Mouse (Mus musculus): Measurements from ENCODE around the gene Fgf5. TPM values are rescaled to one million over a fixed set of nuclear protein-coding genes. Genes with fewer than 3 reads are reported as not detected.

The Fgf5 gene
- polyA plus RNA-seq, 1 experiment from 2014 or later = not detected

DNA sequence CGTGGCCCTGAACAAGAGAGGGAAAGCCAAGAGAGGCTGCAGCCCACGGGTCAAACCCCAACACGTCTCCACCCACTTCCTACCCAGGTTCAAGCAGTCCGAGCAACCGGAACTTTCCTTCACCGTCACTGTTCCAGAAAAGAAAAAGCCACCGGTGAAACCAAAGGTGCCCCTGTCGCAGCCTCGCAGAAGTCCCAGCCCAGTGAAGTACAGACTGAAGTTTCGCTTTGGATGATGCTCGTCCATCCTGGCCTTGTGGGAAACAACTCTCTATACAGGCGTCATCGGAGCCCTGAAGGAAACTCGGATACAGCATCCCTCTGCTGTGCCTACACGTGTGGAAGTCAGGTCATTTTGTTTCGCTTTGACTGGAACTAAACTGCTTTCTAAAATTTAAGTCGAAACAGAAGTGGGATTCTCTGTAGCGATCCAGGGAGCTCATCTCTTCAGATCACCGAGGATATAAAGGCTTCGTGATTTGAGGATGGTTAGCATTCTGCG lies 21.4 kb downstream of the Fgf5 start:
- Histone ChIP-seq H3K79me2 (ENCODE audit: inconsistent target) (no peaks in the 10 kb centered on the region), H3K36me3 (ENCODE audit: inconsistent target) (no peaks in the 10 kb centered on the region), H3K4me3 (ENCODE audit: inconsistent target) (no peak overlapping the region), H3K27ac (no peak overlapping the region)
- WGBS (ENCODE audit: missing documents) = 77% methylated on average over 21 of the region's 21 CpGs

DNA sequence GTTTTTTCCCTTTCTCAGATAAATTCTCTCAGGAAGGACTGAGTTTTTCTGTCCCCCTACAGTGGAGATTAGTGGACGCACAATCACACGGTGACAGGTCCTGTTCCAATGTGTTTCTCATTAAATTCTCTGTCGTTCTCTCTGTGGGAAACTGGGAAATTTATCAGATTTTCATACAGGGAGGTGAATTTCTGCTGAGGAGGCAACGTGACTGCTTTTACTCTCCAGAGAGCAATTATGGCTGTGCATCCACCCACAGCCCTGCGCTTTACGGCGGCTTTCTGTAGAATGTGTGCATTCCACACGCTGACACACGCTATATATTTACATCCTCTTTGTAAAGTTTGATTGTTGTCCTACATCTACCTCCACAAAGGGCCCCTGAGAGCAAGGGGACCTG lies 28.0 kb downstream of the Fgf5 start:
- Histone ChIP-seq H3K36me3 (ENCODE audit: inconsistent target) (no peaks in the 10 kb centered on the region), H3K27ac (no peak overlapping the region), H3K79me2 (ENCODE audit: inconsistent target) (no peaks in the 10 kb centered on the region), H3K4me3 (ENCODE audit: inconsistent target) (no peak overlapping the region)
- 88% methylated on average over 9 of the region's 9 CpGs for WGBS (ENCODE audit: missing documents)

DNA sequence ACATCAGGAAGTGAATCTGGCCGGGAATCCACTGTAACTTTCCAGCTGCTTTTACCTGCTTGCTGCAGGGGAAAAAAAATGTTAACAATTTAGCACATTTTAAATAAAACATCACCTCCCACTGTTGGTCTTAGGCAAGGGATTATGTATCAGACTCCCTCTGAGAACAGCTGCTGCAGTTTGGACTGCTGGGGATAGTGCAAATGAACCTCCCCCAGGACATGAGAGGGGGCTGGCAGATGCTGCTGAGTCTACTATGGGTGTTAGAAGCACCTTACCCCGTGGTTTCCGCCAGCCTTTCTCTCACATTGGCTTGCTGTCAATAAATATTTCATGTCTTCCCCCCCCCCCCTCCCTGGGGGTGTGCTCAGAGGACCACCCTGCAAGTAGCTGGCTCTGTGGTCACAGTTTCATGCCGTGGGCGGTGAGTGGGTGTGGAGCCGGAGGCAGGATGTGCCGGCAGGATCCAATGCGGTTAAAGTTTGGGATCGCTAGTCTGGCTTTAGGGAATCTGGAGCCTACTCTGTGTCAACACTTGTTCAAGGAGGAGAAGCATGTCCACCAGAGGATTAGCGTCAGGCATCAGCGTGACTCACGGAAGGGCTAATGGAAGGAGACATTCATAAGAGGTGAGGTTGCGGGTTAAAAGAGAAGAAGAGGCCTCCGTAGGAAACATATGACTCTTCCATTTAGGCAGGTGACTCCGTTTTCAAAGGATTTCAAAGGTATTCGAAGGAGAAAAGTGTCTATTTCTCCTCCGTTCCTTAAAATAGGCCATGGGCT lies 29.9 kb downstream of the Fgf5 start:
- 47% methylated on average over 17 of the region's 17 CpGs for WGBS (ENCODE audit: missing documents)

DNA sequence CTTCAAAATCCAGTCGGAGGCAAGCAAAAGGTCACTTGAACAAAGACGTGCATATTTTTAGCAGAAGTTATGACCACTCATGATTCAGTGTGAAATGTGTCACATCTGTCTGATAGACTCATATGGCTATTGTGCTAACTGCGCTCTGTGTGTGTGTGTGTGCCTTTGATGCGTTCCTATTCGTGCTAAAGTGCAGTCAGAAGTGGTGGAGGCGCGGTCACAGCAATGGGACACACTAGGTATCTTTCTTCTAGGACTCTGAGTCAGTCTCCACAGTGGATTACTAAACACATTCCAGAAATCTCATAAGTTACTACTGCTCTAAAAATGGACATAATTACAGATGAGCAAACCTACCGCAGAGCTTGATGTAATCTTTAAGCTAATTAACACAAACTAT lies 36.7 kb downstream of the Fgf5 start:
- Histone ChIP-seq H3K4me3 (ENCODE audit: inconsistent target) (no peak overlapping the region), H3K27ac (no peak overlapping the region), H3K79me2 (ENCODE audit: inconsistent target) (no peaks in the 10 kb centered on the region), H3K36me3 (ENCODE audit: inconsistent target) (no peaks in the 10 kb centered on the region)
- WGBS (ENCODE audit: missing documents) = 91% methylated on average over 7 of the region's 8 CpGs

More for the DNA sequence above, 29.9 kb downstream of the Fgf5 start:
- no peaks in the 10 kb centered on the region for H3K36me3 ChIP-seq (ENCODE audit: inconsistent target)
- H3K27ac ChIP-seq = no peak overlapping the region
- no peaks in the 10 kb centered on the region for H3K79me2 ChIP-seq (ENCODE audit: inconsistent target)
- no peak overlapping the region for H3K4me3 ChIP-seq (ENCODE audit: inconsistent target)

DNA sequence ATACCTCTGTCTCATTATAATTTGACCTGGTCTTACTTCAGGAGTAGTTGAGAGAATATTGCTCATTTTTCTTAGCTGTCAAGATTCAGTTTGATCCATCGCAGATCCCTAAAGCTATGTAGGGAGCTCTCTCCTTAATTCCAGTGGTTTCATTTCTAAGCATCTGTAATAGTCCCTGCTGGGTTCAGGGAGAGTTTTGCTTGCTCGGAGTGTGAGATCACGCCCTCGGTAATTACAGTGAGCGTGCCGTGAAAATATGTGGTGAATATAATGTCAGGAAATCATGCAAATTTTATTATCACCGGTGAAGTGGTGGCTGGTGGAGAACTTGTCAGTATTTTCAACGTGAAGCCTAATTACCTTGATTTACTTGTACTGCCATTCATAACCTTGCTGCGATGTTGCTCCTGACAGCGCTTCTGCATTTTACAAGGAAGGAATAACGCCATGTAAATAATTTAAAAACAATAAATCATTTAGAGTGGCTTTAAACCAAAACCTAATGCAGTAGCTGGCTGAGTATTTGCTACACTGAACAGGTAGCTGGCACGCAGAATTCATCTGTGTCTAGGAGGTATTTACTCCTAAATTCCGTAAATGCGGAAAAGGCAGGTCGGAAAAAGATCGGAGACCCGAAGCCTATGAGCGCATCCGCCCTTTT lies 38.5 kb downstream of the Fgf5 start:
- 9% methylated on average over 19 of the region's 19 CpGs for WGBS (ENCODE audit: missing documents)
- no peak overlapping the region for H3K27ac ChIP-seq

DNA sequence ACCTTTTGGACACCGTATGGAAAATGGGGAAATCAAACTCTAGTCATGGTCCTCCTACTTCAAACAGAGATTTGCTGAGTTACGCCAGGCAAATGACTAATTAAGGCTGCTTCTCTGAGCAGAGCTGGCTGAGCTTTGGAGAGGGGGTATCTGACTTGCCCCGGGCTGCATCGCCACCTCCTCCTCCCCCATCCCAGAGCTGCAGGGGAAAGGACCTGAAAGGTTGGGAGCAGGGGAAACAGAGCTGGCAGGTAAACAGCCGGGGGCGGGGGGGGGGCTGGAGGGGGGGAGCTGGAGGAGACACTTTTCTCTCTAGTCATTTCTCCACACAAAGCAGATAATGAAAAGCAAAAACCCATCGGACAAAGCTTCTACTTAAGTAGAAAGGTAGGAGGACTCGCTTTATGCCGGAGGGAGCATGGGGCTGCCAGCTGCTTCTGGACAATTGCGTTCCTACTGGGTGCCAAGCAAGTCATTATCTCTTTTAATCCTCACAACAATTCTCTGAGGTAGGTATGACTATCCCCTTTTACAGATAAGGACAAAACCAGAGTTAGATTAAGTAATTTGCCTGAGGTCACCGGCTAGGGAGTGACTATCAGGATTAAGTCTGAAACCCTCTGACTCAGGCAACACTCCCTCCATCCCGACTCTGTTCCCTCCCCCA lies 39.2 kb downstream of the Fgf5 start:
- no peaks in the 10 kb centered on the region for H3K79me2 ChIP-seq (ENCODE audit: inconsistent target)
- no peak overlapping the region for H3K4me3 ChIP-seq (ENCODE audit: inconsistent target)
- H3K36me3 ChIP-seq (ENCODE audit: inconsistent target) = no peaks in the 10 kb centered on the region
- H3K27ac ChIP-seq = no peak overlapping the region
- 10% methylated on average over 12 of the region's 12 CpGs for WGBS (ENCODE audit: missing documents)

More for the DNA sequence above, 38.5 kb downstream of the Fgf5 start:
- Histone ChIP-seq H3K4me3 (ENCODE audit: inconsistent target) (no peak overlapping the region), H3K36me3 (ENCODE audit: inconsistent target) (no peaks in the 10 kb centered on the region), H3K79me2 (ENCODE audit: inconsistent target) (no peaks in the 10 kb centered on the region)

DNA sequence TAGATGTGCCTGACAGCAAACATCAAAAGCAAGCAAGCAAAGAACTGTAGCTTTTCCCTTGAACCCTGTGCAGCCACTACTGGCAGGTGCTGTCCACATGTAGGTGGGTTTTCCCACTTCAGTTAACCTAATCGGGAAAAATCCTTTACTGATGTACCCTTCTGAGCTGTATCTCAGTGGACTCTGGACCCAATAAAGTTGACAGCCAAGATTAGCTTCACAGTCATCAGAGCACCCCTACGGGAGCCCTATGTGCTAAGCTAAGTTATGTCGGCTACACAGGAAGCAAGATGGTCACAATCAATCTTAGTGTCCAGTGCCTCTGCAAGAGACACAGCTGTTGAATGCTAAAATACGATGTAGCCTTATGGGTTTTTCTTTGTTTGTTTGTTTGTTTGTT lies 46.1 kb downstream of the Fgf5 start:
- Histone ChIP-seq H3K36me3 (ENCODE audit: inconsistent target) (no peaks in the 10 kb centered on the region), H3K79me2 (ENCODE audit: inconsistent target) (no peaks in the 10 kb centered on the region), H3K4me3 (ENCODE audit: inconsistent target) (no peak overlapping the region), H3K27ac (no peak overlapping the region)
- WGBS (ENCODE audit: missing documents) = 83% methylated on average over 4 of the region's 4 CpGs

DNA sequence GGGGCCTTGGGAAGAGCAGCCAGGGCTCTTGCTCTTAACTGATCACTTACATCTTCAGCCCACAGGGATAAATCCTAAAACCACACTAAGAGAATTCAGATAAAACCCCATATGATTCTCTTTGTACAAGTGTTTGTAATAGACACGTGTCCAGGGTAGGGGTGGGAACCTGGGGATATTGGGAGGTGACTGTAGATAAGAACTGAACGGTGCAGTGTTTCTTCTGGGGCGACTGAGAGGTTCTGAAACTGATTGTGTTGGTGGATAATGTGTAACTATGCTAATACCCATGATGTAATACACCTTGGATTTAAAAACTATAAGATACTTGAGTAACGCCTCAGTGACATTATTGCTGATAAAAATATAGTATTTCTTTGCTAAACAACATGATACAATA lies 51.7 kb downstream of the Fgf5 start:
- no peaks in the 10 kb centered on the region for H3K36me3 ChIP-seq (ENCODE audit: inconsistent target)
- no peak overlapping the region for H3K27ac ChIP-seq
- no peaks in the 10 kb centered on the region for H3K79me2 ChIP-seq (ENCODE audit: inconsistent target)
- 92% methylated on average over 2 of the region's 4 CpGs for WGBS (ENCODE audit: missing documents)
- no peak overlapping the region for H3K4me3 ChIP-seq (ENCODE audit: inconsistent target)

DNA sequence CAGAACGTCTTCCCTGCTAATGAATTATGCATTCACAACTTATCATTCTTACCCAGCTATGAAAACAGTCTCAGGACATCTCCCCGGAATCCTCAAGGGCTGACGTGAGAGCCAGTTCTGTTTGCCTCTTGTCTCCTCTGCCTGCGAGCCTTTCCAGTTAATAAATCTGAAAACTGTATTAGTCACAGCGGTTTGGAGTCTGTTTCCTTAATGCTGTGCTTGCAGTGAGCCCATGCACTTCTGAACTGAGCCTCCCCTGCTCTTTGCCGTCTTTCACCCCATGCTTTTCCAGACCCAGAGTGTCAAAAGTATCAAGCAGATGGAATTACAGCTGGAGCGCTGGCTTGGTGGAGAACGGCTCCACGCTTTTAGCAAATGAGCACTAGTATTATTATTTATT lies 52.5 kb downstream of the Fgf5 start:
- Histone ChIP-seq H3K27ac (no peak overlapping the region), H3K36me3 (ENCODE audit: inconsistent target) (no peaks in the 10 kb centered on the region), H3K79me2 (ENCODE audit: inconsistent target) (no peaks in the 10 kb centered on the region), H3K4me3 (ENCODE audit: inconsistent target) (no peak overlapping the region)
- 81% methylated on average over 9 of the region's 9 CpGs for WGBS (ENCODE audit: missing documents)

DNA sequence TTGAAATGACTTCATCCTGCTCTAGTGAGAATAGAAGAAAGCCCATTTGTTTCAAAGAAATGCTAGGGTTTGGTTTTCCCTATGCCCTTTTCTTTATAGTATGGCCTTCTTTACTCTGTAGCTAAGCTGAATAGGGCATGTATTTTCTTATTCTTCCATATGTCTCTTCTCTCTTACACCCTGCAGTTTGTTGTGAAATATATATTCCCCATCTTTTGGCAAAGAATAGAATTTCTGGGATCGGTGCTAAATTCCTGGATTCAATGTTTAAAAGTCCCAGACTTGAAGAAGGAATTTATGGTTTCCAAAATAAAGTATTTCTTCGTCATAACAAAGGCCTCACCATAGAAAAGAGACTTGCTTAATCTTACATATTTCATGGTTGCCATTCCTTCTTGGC lies 72.6 kb downstream of the Fgf5 start:
- H3K27ac ChIP-seq = no peak overlapping the region
- H3K36me3 ChIP-seq (ENCODE audit: inconsistent target) = no peaks in the 10 kb centered on the region
- no peak overlapping the region for H3K4me3 ChIP-seq (ENCODE audit: inconsistent target)
- no peaks in the 10 kb centered on the region for H3K79me2 ChIP-seq (ENCODE audit: inconsistent target)
- 100% methylated on average over 2 of the region's 2 CpGs for WGBS (ENCODE audit: missing documents)

Other genes starting within 250 kb of the Fgf5 start
- 32.9 to 50.1 TPM (median 44.9 TPM) in 3 replicates for gene Antxr2, start 223.1 kb upstream of the Fgf5 start, polyA plus RNA-seq (2018)
- not detected in 3 replicates for gene Prdm8, start 87.0 kb upstream of the Fgf5 start, polyA plus RNA-seq (2018)
- gene Cfap299, start 75.1 kb downstream of the Fgf5 start, polyA plus RNA-seq (2018) = not detected in 3 replicates